Mouse (Mus musculus): ENCODE results near the gene Tbc1d1.

- TF ChIP-seq POLR2AphosphoS2 (IDR thresholded peaks at IDR 0.05; ENCODE audit: insufficient read length, low read depth): no peak
- TF ChIP-seq MYOG (IDR thresholded peaks at IDR 0.05; ENCODE audit: control insufficient read depth in 1 of 3, insufficient read depth in 1 of 3, insufficient read length in 2 of 3, low read depth in 2 of 3): no peak
- TF ChIP-seq E2F4 (IDR thresholded peaks at IDR 0.05; ENCODE audit: insufficient read depth): no peak
- TF ChIP-seq CEBPB (IDR thresholded peaks at IDR 0.05; ENCODE audit: insufficient read depth, poor library complexity, severe bottlenecking): no peak
- no peak for TF ChIP-seq MAX (IDR thresholded peaks at IDR 0.05; ENCODE audit: low read depth)
- no peak for TF ChIP-seq POLR2A (IDR thresholded peaks at IDR 0.05; ENCODE audit: insufficient read length, low read depth)
- no peak for TF ChIP-seq USF1 (IDR thresholded peaks at IDR 0.05; ENCODE audit: low read depth)
- no peak for TF ChIP-seq TCF12 (IDR thresholded peaks at IDR 0.05; ENCODE audit: insufficient read depth, poor library complexity, severe bottlenecking)
- no peak for TF ChIP-seq MYOD1 (IDR thresholded peaks at IDR 0.05; ENCODE audit: control insufficient read depth in 1 of 3, insufficient read length in 2 of 3, low read depth in 2 of 3)
- no peak for TF ChIP-seq TCF3 (IDR thresholded peaks at IDR 0.05; ENCODE audit: insufficient read length, low read depth)
- TF ChIP-seq SRF (IDR thresholded peaks at IDR 0.05; ENCODE audit: control insufficient read depth, insufficient read length, low read depth): no peak
- TF ChIP-seq REST (IDR thresholded peaks at IDR 0.05; ENCODE audit: insufficient read depth, insufficient read length): no peak
Observed at GRCm38 (mm10) chr5:64296328-64296727, 140.2 kb downstream of the Tbc1d1 start.

All from myocyte (in vitro differentiated cells).